Mouse (Mus musculus) embryo, embryonic 11.5 days (tissue): ENCODE measurements around the gene Lypd6b.

Experiments
- DNase-seq: peaks from one replicate; pipeline ENCODE4 v3.0.0-alpha.2; 2012; ENCODE audit warnings: low read depth, low spot score

The Lypd6b gene

GRCm38 (mm10) chr2:49869044-49869443, 81.6 kb downstream of the Lypd6b start:
- DNase-seq, result no peak

GRCm38 (mm10) chr2:49869782-49870514, 82.5 kb downstream of the Lypd6b start:
- DNase-seq, result no peak

GRCm38 (mm10) chr2:49871012-49871411, 83.5 kb downstream of the Lypd6b start:
- DNase-seq, result no peak

GRCm38 (mm10) chr2:49880507-49880906, 93.0 kb downstream of the Lypd6b start:
- no peak for DNase-seq

- DNase-seq, result no peak
Observed at GRCm38 (mm10) chr2:49881002-49881401, 93.5 kb downstream of the Lypd6b start.

GRCm38 (mm10) chr2:49882461-49882860, 95.0 kb downstream of the Lypd6b start:
- no peak for DNase-seq

GRCm38 (mm10) chr2:49883990-49884389, 96.5 kb downstream of the Lypd6b start:
- no peak for DNase-seq

- DNase-seq, result no peak
Observed at GRCm38 (mm10) chr2:49886209-49886608, 98.7 kb downstream of the Lypd6b start.

GRCm38 (mm10) chr2:49888346-49888745, 100.9 kb downstream of the Lypd6b start:
- no peak for DNase-seq

- no peak for DNase-seq
Observed at GRCm38 (mm10) chr2:49890727-49891126, 103.2 kb downstream of the Lypd6b start.

GRCm38 (mm10) chr2:49909838-49910407, 122.4 kb downstream of the Lypd6b start:
- no peak for DNase-seq

GRCm38 (mm10) chr2:49911296-49912034, 124.0 kb downstream of the Lypd6b start:
- no peak for DNase-seq

GRCm38 (mm10) chr2:49912261-49912895, 124.9 kb downstream of the Lypd6b start:
- no peak for DNase-seq

GRCm38 (mm10) chr2:49917489-49917888, 130.0 kb downstream of the Lypd6b start:
- no peak for DNase-seq

- no peak for DNase-seq
Observed at GRCm38 (mm10) chr2:49918132-49918531, 130.6 kb downstream of the Lypd6b start.

- DNase-seq, result no peak
Observed at GRCm38 (mm10) chr2:49918692-49919091, 131.2 kb downstream of the Lypd6b start.

- no peak for DNase-seq
Observed at GRCm38 (mm10) chr2:49921948-49922347, 134.5 kb downstream of the Lypd6b start.

GRCm38 (mm10) chr2:49922810-49923209, 135.3 kb downstream of the Lypd6b start:
- no peak for DNase-seq

- DNase-seq, result no peak
Observed at GRCm38 (mm10) chr2:49926186-49926585, 138.7 kb downstream of the Lypd6b start.

GRCm38 (mm10) chr2:49927362-49927761, 139.9 kb downstream of the Lypd6b start:
- DNase-seq, result no peak

GRCm38 (mm10) chr2:49929931-49930330, 142.4 kb downstream of the Lypd6b start:
- DNase-seq, result no peak

- no peak for DNase-seq
Observed at GRCm38 (mm10) chr2:49937621-49938020, 150.1 kb downstream of the Lypd6b start.
